Mouse (Mus musculus) frontal cortex, adult 2 months (tissue): ENCODE measurements around the gene Slc44a2. TPM values are rescaled to one million over a fixed set of nuclear protein-coding genes. Genes with fewer than 3 reads are reported as not detected.

ENCODE experiments used
- DNase-seq, 2 experiments: peaks; one replicate each; pipeline ENCODE4 v3.0.0; 2022; ENCODE audit warnings: low spot score in 1 of 2; ENCODE audit errors: extremely low spot score in 1 of 2
- polyA plus RNA-seq: library from polyadenylated mRNA; depleted of rRNA; stranded (reverse); fragments of >200 nt; gene quantifications from 2 replicates; pipeline ENCODE4 v1.2.3, GENCODE M21; 2012

Gene Slc44a2
- polyA plus RNA-seq, 1 experiment = 66.5 TPM

DNA sequence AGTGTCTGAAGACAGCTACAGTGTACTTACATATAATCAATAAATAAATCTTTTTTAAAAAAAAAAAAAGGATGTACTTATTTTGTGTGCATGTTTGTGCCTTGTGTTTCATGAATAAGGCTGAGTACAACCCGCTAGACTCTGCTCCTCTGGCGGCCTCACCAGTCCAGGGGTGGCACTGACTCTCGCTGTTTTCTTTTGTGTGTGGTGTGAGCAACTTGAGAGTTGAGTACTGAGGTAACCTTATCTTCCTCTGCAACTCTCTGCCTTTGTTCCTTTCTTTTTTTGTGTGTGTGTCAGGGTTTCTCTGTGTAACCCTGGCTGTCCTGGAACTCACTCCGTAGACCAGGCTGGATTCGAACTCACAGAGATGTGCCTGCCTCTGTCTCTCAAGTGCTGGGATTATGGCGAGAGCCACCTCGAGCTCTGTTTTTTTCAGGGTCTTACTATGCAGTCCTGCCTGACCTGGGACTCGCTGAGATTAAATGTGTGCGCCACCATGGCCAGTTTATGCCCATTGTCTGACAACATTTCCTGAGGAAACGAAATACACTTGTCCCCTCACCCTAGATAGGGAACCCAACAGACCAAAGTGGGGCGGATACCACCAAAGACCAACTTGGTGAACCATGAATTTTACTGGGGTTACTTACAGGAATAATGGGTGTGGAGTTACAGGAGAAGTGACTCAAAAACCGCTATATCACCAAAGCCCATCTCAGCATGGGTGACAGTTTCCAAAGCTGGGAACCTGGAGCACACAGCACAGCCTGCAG lies 11.1 kb downstream of the Slc44a2 start:
- no peak for DNase-seq

GRCm38 (mm10) chr9:21332161-21333061 lies 11.9 kb downstream of the Slc44a2 start:
- no peak for DNase-seq

GRCm38 (mm10) chr9:21333523-21333922 lies 13.0 kb downstream of the Slc44a2 start:
- no peak for DNase-seq

DNA sequence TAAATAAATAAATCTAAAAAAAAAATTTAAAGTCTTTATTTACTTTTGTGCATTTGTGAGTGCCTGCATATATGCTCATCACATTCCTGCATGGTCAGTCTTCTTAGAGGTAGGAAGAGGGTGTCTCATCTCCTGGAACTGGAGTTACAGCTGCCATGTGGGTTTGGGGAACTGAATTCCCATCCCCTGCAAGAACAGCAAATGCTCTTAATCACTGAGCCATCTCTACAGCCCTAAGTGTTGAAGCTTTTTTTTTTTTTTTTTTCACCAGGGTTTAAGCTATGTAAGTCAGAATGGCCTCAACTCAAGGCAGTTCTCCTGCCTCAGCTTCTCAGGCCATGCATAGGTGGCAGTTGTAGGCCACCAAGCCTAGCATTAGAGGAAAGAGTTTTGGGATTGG lies 14.2 kb downstream of the Slc44a2 start:
- no peak for DNase-seq

GRCm38 (mm10) chr9:21335391-21335790 lies 14.9 kb downstream of the Slc44a2 start:
- DNase-seq = no peak

DNA sequence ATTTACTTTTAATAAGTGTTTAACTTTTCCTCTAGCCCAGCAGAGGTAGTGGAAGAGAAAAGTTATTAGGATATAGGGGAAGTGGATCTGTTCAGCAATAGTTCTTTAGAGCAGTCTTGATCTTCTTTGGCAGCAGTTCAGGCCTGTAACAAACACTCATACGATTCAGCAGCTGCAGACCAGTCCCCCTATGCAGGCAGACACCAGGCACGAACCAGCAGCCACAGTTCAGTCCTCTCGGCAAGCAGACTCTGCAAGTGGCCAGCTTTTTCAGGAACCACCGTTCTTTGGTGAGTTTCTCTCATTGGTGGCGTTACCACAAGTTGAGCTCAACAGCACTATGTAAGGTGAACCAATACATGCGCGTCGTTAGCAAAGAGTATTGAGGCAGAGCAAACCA lies 16.0 kb downstream of the Slc44a2 start:
- DNase-seq = no peak

- DNase-seq = no peak
Observed at GRCm38 (mm10) chr9:21337652-21338051, 17.2 kb downstream of the Slc44a2 start.

DNA sequence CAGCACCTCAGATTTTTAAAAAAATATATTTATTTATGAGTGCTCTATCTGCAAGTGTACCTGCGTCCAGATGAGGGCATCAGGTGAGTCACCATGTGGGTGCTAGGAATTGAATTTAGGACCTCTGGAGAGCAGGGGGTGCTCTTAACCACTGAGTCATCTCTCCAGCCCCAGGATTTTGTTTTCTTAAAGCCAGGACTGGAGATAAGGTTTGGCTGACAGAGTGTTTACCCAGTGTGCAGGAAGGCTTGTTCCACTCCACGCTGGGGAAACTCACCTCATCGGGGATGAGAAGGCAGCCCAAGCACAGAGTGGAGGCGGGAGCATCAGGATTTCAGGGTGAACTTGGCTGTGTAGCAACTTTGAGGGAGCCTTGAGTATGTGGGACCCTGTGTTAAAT lies 19.9 kb downstream of the Slc44a2 start:
- no peak for DNase-seq

DNA sequence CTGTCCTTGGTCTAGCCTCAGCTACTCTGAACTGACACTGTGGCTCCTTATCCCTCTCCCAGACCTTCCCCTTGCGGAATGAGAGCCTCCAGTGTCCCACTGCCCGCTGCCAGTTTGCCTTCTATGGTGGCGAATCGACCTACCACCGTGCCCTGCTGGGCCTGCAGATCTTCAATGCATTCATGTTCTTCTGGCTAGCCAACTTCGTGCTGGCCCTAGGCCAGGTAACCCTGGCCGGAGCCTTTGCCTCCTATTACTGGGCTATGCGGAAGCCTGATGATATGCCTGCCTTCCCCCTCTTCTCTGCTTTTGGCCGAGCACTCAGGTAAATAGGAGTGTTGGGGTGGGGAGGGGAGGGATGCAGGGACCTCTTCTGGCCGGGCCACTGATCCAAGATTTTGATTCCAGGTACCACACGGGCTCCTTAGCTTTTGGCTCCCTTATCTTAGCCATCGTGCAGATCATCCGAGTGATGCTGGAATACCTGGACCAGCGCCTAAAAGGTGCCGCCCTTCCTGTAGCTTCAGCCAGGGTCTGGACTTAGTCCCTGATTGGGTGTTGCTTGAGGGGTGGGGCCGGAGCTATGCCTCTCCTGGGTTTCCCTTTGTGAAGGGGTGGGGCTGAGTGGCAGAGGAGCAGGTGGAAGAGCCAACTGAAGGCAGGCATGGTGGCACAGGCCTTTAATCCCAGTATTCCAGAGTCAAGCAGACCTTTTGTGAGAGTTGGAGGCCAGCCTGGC lies 26.3 kb downstream of the Slc44a2 start:
- no peak for DNase-seq

GRCm38 (mm10) chr9:21348152-21348551 lies 27.7 kb downstream of the Slc44a2 start:
- no peak for DNase-seq

DNA sequence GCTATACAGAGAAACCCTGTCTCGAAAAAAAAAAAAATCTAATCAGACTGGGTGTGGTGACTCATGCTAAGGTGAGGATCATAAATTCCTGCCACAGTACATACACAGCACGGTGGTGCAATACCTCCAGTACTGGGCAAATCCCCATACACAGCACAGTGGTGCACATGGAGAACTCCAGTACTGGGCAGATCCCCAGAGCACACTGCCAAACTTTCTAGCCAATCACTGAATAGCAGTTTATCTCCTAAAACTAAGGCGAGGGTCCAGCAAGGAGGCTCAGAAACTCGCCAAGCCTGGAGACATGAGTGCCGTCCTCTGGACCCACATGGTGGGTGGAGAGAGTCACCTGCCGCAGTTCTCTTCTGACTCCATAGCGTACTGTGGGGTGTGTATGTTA lies 30.7 kb downstream of the Slc44a2 start:
- DNase-seq = no peak

DNA sequence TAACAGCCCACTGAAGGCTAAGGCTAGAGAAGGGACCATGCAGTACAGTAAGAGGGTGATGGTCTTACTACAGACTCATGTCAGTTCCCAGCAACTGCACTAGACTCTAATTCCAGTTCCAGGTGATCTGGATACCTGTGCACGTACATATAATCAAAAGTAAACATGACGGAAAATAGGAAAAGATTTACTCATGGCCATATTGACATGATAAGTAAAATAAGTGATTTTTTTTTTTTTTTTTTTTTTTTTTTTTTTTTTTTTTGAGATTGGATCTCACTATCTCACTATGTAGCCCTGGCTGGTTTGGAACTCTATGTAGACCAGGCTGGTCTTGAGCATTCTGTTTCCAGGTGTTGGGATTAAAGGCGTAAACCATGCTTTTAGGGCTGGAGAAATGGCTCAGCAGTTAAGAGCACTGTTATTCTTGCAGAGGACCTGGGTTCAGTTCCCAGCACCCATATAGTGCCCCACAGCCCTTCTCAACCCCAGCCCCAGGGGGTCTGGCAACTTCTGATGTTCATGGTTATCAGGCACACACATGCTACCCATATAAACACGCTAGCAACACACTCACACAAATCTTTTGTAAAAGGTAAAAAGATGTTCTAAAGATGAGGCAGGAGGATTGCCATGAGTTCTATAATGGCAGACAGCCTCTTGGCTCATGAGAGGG lies 31.3 kb downstream of the Slc44a2 start:
- DNase-seq = no peak

- no peak for DNase-seq
Observed at GRCm38 (mm10) chr9:21352463-21353372, 32.2 kb downstream of the Slc44a2 start.

DNA sequence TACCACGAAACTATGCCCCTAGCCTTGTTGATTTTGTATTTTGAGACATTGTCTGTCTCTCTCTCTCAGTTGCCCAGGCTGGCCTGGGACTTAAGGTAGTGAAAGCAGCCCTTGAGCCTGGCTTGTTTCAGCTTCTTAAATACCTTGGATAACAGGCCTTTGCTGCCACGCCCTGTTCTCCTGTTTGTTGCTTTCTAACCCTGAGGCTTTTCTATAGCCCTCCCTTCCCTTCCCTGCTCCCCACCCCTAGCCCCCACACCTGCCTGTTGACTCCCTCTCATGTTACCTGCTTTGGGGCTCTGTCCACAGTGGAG lies 32.8 kb downstream of the Slc44a2 start:
- no peak for DNase-seq

GRCm38 (mm10) chr9:21354796-21355195 lies 34.3 kb downstream of the Slc44a2 start:
- no peak for DNase-seq

- DNase-seq = peak; percentile 18 to 87
Observed at GRCm38 (mm10) chr9:21356981-21357718, 36.7 kb downstream of the Slc44a2 start.

- peak; percentile 63 to 81 for DNase-seq
Observed at GRCm38 (mm10) chr9:21366541-21367220, 46.2 kb downstream of the Slc44a2 start.

DNA sequence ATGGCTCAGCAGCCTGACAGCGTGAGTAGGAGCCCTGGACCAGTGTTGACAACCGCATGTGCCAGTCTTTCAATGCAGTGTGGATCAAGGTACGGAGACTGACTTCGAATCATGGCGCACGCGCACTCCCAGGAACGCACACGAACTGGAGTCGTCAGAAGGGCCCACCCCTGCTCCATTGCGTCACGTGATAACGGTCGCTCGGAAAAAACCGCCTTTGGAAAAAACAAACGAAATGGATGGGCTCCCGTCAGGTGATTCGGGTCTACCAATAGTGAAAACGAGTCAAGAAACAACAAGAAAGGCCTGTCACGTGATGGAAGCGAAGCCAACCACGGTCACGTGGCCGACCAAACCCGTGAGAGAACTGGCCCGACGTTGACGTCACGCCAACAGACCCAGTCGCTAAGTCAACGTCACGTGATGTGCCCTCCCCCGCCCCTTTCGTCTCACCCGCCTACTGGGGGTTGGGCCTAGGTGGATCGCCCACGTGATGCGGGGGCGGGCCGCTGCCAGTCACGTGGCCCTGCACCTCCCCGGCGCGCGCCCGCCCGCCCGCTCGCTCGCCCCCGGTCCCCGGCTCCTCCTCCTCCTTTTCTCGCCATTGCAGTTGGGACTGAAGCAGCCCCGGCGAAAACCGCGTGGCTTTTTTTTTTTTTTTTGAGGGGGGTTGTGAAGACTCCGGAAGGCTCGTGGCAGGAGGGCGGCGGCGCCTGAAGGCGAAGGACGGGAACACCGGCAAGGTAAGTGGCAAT lies 47.0 kb downstream of the Slc44a2 start, which contains the start of gene Ilf3:
TSS of gene Ilf3 (plus strand) at position 515 of the 755 bp plus-strand sequence.
- peak; percentile 100 for DNase-seq
